Mouse (Mus musculus): ENCODE results near the gene Ifrd2. TPM values are rescaled to one million over a fixed set of nuclear protein-coding genes. Genes with fewer than 3 reads are reported as not detected.

The Ifrd2 gene
- total and polyA plus RNA-seq, 3 experiments, result 147 to 292 TPM; not detected in 1

DNA sequence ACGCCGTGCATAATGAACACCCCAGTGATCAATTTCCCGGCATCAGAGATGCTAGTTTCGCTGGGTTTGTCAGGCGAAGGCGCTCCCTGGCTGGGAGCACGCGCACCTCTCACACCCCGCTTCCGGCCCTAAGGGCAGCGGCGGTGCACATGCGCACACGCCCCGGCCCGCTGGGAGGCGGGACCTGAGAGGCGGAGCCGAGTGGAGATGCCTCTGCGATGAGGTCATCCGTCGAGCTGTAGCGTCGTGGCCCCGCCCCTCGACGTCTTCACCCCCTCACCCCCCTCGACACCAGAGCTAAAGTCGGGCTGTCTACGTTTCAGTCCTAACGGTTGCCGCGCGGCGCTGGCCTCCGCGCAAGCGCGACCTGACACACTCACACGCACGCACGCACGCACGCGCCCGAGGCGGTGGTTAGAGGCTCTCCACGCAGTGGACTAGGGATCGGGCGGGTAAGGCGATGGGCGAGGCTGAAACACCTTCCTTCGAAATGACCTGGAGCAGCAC lies 33.1 kb upstream of the Ifrd2 start (continued):
- TF ChIP-seq E2F4 (IDR thresholded peaks at IDR 0.05; ENCODE audit: borderline replicate concordance, low read depth, low read length), result no peak; the same call in 1 of the 2 replicates
- TF ChIP-seq GABPA (IDR thresholded peaks at IDR 0.05; ENCODE audit: low read depth, low read length), result no peak
- peak; percentile 78 for TF ChIP-seq HCFC1 (IDR thresholded peaks at IDR 0.05; ENCODE audit: low read depth, low read length)
- TF ChIP-seq RAD21 (IDR thresholded peaks at IDR 0.05; ENCODE audit: low read depth, low read length), result no peak
- TF ChIP-seq CTCF (IDR thresholded peaks at IDR 0.05 in 2 of 3, conservative IDR thresholded peaks at IDR 0.05 in 1 of 3; ENCODE audit: control insufficient read depth in 1 of 3, insufficient read depth in 1 of 3, low read depth in 2 of 3, low read length in 3 of 3, poor library complexity in 1 of 3, severe bottlenecking in 1 of 3), result no peak
- TF ChIP-seq NELFE (IDR thresholded peaks at IDR 0.05; ENCODE audit: low read depth, low read length), result peak; percentile 94
- TF ChIP-seq ZKSCAN1 (IDR thresholded peaks at IDR 0.05; ENCODE audit: low read depth, low read length), result no peak
- peak; percentile 84 for TF ChIP-seq ELF1 (IDR thresholded peaks at IDR 0.05; ENCODE audit: low read depth, low read length)
- TF ChIP-seq MAX (IDR thresholded peaks at IDR 0.05; ENCODE audit: low read length), result peak; percentile 85
- TF ChIP-seq MYB (IDR thresholded peaks at IDR 0.05; ENCODE audit: low read depth, low read length), result peak; percentile 91
- peak; percentile 68; the same call in 1 of the 2 replicates for TF ChIP-seq TCF12 (IDR thresholded peaks at IDR 0.05; ENCODE audit: low read depth, low read length)
- no peak for TF ChIP-seq SMC3 (IDR thresholded peaks at IDR 0.05; ENCODE audit: low read depth, low read length)
- no peak for TF ChIP-seq ZC3H11A (IDR thresholded peaks at IDR 0.05; ENCODE audit: low read depth, low read length)

DNA sequence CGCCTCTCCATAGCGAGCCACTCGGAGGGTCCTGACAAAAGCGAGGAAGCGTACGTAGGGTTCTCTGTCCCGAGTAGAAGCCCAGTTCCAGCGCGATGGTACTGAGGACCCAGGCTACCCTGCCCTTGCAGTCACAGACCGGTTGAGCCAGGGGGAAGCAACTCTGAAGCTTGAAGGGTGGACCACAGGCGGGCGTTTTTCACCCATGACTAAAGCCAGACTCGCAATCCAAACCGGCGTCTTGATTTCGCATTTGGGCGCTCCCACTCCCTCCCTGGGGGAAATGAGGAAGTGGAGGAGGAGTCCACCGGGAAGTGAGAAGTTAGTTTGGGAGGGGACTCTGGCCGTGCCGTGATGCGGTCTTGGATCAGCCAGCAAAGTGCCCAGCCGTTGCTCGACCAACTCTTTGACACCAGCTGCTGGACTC lies 32.4 kb upstream of the Ifrd2 start:
- Histone ChIP-seq H3K9ac (ENCODE audit: control insufficient read depth, low read depth, low read length, poor library complexity, severe bottlenecking) (peak overlapping the region; percentile 94), H3K36me3 (ENCODE audit: control insufficient read depth in 1 of 2, insufficient read depth in 2 of 2, low read length in 2 of 2) (peaks cover 7 to 29% of the 10 kb centered on the region in 2 experiments; a peak in 3 of 4 replicates), H3K27ac (ENCODE audit: control insufficient read depth, low read depth, low read length) (peak overlapping the region; percentile 90), H3K4me1 (ENCODE audit: control insufficient read depth in 1 of 2, insufficient read depth in 2 of 2, low read length in 2 of 2) (peaks cover 10 to 33% of the 10 kb centered on the region in 2 experiments), H3K27me3 (ENCODE audit: control insufficient read depth in 1 of 2, insufficient read depth in 2 of 2, low read length in 2 of 2) (no peaks in the 10 kb centered on the region), H3K79me2 (ENCODE audit: control insufficient read depth, insufficient read depth, low read length, poor library complexity) (peaks cover 35% of the 10 kb centered on the region), H3K4me3 (ENCODE audit: control insufficient read depth in 1 of 2, insufficient read depth in 1 of 2, low read depth in 2 of 2, low read length in 2 of 2) (peak overlapping the region; percentile 82 to 91), H3K9me3 (replicated peaks; ENCODE audit: insufficient read depth, low read length) (no peaks in the 10 kb centered on the region)
- peak; percentile 84 for DNase-seq (ENCODE audit: low read depth, low spot score)
- TF ChIP-seq SMC3 (IDR thresholded peaks at IDR 0.05; ENCODE audit: low read depth, low read length) (no peak), UBTF (IDR thresholded peaks at IDR 0.05; ENCODE audit: borderline replicate concordance, insufficient read depth, low read depth, low read length) (no peak), RCOR1 (IDR thresholded peaks at IDR 0.05; ENCODE audit: low read depth, low read length) (peak; percentile 55; the same call in 1 of the 2 replicates), SIN3A (IDR thresholded peaks at IDR 0.05; ENCODE audit: low read length) (peak; percentile 25; the same call in 1 of the 2 replicates)

DNA sequence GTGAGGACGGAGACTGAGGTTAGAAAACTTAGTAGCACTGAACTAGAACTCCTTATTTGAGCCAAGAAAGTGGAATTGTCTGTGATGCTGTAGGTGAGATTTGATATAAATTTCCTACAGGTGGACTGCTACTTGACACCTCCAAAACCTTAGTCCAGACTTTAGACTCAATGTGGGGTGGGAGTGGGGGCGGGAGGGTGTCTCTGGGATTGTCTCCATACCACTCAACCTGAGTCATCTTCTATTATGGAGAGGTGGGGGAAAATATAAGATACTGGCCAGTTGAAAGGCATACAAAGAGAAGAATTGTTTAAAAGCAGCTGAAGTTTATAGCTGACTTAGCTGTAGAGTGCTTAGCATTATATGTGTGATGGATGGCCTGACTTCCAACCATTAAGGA lies 31.7 kb upstream of the Ifrd2 start:
- Histone ChIP-seq H3K27ac (ENCODE audit: control insufficient read depth, low read depth, low read length) (peak overlapping the region; percentile 90), H3K79me2 (ENCODE audit: control insufficient read depth, insufficient read depth, low read length, poor library complexity) (peaks cover 35% of the 10 kb centered on the region), H3K36me3 (ENCODE audit: control insufficient read depth in 1 of 2, insufficient read depth in 2 of 2, low read length in 2 of 2) (peaks cover 10 to 29% of the 10 kb centered on the region in 2 experiments; a peak in 3 of 4 replicates), H3K27me3 (ENCODE audit: control insufficient read depth in 1 of 2, insufficient read depth in 2 of 2, low read length in 2 of 2) (no peaks in the 10 kb centered on the region), H3K4me3 (ENCODE audit: control insufficient read depth in 1 of 2, insufficient read depth in 1 of 2, low read depth in 2 of 2, low read length in 2 of 2) (peak overlapping the region; percentile 82 to 91), H3K4me1 (ENCODE audit: control insufficient read depth in 1 of 2, insufficient read depth in 2 of 2, low read length in 2 of 2) (peaks cover 10 to 33% of the 10 kb centered on the region in 2 experiments), H3K9me3 (replicated peaks; ENCODE audit: insufficient read depth, low read length) (no peaks in the 10 kb centered on the region), H3K9ac (ENCODE audit: control insufficient read depth, low read depth, low read length, poor library complexity, severe bottlenecking) (peak overlapping the region; percentile 94)
- 0 out of 2 replicates have a peak, but pooled peaks have one; percentile 22 for TF ChIP-seq CHD1 (IDR thresholded peaks at IDR 0.05; ENCODE audit: low read depth, low read length)
- TF ChIP-seq UBTF (IDR thresholded peaks at IDR 0.05; ENCODE audit: borderline replicate concordance, insufficient read depth, low read depth, low read length), result no peak
- DNase-seq (ENCODE audit: low read depth, low spot score), result no peak

All from MEL (cell line).